Mouse (Mus musculus): ENCODE measurements around the gene Sptbn4.

- TF ChIP-seq POLR2A (IDR thresholded peaks at IDR 0.05; ENCODE audit: extremely low read depth, insufficient read depth, low read length), result no peak
- no peak for TF ChIP-seq CTCF (IDR thresholded peaks at IDR 0.05; ENCODE audit: low read depth, low read length)
These were observed 65.9 kb downstream of the Sptbn4 start for GRCm38 (mm10) chr7:27381560-27381959.
